Mouse (Mus musculus) lung, adult 2 months (tissue): Measurements from ENCODE around the gene Dpf1.

Source experiments
- CTCF ChIP-seq: fragments of 200-500 bp; IDR thresholded peaks from 2 replicates; pipeline ENCODE4 v1.5.1; 2011; ENCODE audit warnings: mild to moderate bottlenecking, low read length, control low read depth; ENCODE audit not compliant: insufficient read depth
- POLR2A ChIP-seq: fragments of 200-500 bp; IDR thresholded peaks from 2 replicates; pipeline ENCODE4 v1.6.1; 2011; ENCODE audit warnings: low read depth, mild to moderate bottlenecking, control low read depth, low read length, borderline replicate concordance; ENCODE audit errors: extremely low read depth

DNA sequence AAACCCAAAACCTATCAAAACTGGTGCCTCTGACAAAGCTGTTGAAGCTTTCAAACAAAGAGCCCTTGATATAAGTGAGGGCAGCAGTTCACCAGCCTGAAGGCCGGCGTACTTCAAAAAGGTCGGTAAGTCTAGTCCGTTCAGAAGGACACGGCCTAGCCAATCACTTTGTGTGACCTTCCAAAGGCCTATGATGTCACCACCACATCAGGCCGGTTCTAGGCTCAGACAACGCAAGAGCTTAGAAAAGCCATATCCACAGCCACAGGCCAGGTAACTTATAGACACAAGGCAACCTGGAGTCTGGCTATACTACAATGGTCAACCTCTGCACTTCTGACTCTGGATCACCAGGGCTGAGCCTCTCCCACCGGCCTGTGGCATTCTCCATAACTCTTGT is 23.8 kb upstream of the Dpf1 start:
- no peak for TF ChIP-seq CTCF
- no peak for TF ChIP-seq POLR2A
